Mouse (Mus musculus): ENCODE measurements around the gene Aip. TPM values are rescaled to one million over a fixed set of nuclear protein-coding genes. Genes with fewer than 3 reads are reported as not detected.

The Aip gene
- polyA plus RNA-seq (2016; fragmentation: Nextera tagmentation; extraction: Ambion mirVana) = 85.2 and 90.8 TPM in 2 replicates

- WGBS = 1% methylated on average over 64 of the region's 64 CpGs
- peaks cover 27% of the 10 kb centered on the region for H3K36me3 ChIP-seq
- H3K27ac ChIP-seq = peak within 1 kb of the TSS; percentile 58; the same call in 1 of the 2 replicates
- peak within 1 kb of the TSS; percentile 71 for H3K4me2 ChIP-seq (replicated peaks)
- H3K4me1 ChIP-seq = peaks cover 9% of the 10 kb centered on the region
- H3K27me3 ChIP-seq = no peaks in the 10 kb centered on the region
- peak; percentile 93 for ATAC-seq (ENCODE audit: insufficient number of reproducible peaks, insufficient read depth, low FRiP score, low TSS enrichment)
- no peaks in the 10 kb centered on the region for H3K9me3 ChIP-seq
- peak within 1 kb of the TSS; percentile 73 for H3K9ac ChIP-seq
- H3K4me3 ChIP-seq = peak within 1 kb of the TSS; percentile 83
Measured at GRCm38 (mm10) chr19:4125741-4126696, at the start of gene Aip. Gene Aip (minus strand): TSS chr19:4125858.

- Histone ChIP-seq H3K36me3 (no peaks in the 10 kb centered on the region), H3K9ac (peak overlapping the region; percentile 4; the same call in 1 of the 2 replicates), H3K27me3 (no peaks in the 10 kb centered on the region), H3K9me3 (no peaks in the 10 kb centered on the region), H3K27ac (no peak overlapping the region), H3K4me3 (no peak overlapping the region), H3K4me2 (replicated peaks) (no peak overlapping the region), H3K4me1 (peaks cover 14% of the 10 kb centered on the region; the same call in 1 of the 2 replicates)
- ATAC-seq (ENCODE audit: insufficient number of reproducible peaks, insufficient read depth, low FRiP score, low TSS enrichment) = no peak
- WGBS = 54% methylated on average over 11 of the region's 11 CpGs
Measured at GRCm38 (mm10) chr19:4172925-4173324, 47.3 kb upstream of the Aip start.

GRCm38 (mm10) chr19:4171393-4172290, 46.0 kb upstream of the Aip start:
- Histone ChIP-seq H3K4me2 (replicated peaks) (no peak overlapping the region), H3K27ac (0 out of 2 replicates have a peak overlapping the region, but pooled peaks have one; percentile 4), H3K9me3 (no peaks in the 10 kb centered on the region), H3K9ac (0 out of 2 replicates have a peak overlapping the region, but pooled peaks have one; percentile 9), H3K4me1 (peaks cover 14% of the 10 kb centered on the region; the same call in 1 of the 2 replicates), H3K36me3 (no peaks in the 10 kb centered on the region), H3K27me3 (no peaks in the 10 kb centered on the region), H3K4me3 (no peak overlapping the region)
- WGBS = 58% methylated on average over 13 of the region's 13 CpGs
- ATAC-seq (ENCODE audit: insufficient number of reproducible peaks, insufficient read depth, low FRiP score, low TSS enrichment) = no peak

DNA sequence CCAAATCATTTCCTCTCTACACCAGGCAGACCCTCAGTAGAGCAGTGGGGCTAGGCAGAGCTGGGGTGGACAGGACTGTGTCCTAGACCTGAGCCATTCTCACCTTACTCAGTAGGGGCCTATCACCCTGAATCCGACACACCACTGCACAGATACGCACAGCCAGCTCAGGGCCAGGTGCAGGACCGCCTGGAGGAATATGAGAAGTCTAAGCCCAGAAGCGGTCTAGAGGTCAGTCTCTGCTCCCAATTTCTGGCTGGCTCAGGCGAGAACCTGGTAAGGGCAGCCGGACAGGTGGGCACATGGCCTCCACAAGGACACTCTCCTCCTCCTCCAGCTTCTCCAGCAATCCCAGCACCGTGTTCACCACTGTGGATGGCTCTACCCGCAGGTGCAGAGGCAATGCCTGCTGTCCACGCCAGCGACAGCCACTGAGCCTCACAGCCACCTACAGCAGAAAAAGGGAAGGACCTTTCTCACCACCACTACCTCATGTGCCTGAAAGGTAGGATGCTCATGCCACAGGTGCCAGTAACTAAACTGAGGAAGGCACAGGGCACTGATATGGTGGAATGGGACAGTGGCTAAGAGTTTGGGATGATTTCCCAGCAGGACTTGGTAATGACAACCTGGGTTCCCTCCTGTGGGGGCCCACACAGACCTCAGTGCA, 45.2 kb upstream of the Aip start:
- 86% methylated on average over 10 of the region's 10 CpGs for WGBS
- no peaks in the 10 kb centered on the region for H3K36me3 ChIP-seq
- H3K9ac ChIP-seq = no peak overlapping the region
- H3K4me1 ChIP-seq = peaks cover 14% of the 10 kb centered on the region; the same call in 1 of the 2 replicates
- H3K4me2 ChIP-seq (replicated peaks) = no peak overlapping the region
- no peaks in the 10 kb centered on the region for H3K9me3 ChIP-seq
- H3K27ac ChIP-seq = 0 out of 2 replicates have a peak overlapping the region, but pooled peaks have one; percentile 4
- ATAC-seq (ENCODE audit: insufficient number of reproducible peaks, insufficient read depth, low FRiP score, low TSS enrichment) = no peak
- H3K4me3 ChIP-seq = no peak overlapping the region
- H3K27me3 ChIP-seq = no peaks in the 10 kb centered on the region

DNA sequence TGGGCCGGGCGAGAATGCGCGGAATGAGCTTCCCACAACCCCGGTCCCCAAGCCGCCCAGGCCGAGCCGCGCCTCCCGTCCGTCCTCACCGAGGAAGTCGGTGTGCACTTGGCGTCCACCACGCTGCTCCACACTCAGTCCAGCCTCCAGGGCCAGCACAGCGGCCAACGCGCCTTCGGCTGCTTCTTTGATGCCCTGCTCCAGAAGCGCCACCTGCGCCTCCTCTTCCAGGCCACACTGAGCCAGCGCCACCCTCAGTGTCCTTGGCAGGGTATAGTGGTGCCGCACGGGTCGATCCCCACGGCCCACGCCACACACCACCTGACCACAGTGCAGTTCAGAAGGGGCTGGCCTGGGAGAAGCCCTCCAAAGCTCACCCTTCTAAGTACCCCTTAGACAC, 44.2 kb upstream of the Aip start:
- Histone ChIP-seq H3K9me3 (no peaks in the 10 kb centered on the region), H3K27me3 (no peaks in the 10 kb centered on the region), H3K4me3 (peak overlapping the region; percentile 41), H3K9ac (peak overlapping the region; percentile 73), H3K27ac (peak overlapping the region; percentile 78), H3K4me2 (replicated peaks) (peak overlapping the region; percentile 84), H3K36me3 (no peaks in the 10 kb centered on the region), H3K4me1 (peaks cover 9% of the 10 kb centered on the region; the same call in 1 of the 2 replicates)
- ATAC-seq (ENCODE audit: insufficient number of reproducible peaks, insufficient read depth, low FRiP score, low TSS enrichment) = peak; percentile 53
- WGBS = 9% methylated on average over 27 of the region's 27 CpGs

DNA sequence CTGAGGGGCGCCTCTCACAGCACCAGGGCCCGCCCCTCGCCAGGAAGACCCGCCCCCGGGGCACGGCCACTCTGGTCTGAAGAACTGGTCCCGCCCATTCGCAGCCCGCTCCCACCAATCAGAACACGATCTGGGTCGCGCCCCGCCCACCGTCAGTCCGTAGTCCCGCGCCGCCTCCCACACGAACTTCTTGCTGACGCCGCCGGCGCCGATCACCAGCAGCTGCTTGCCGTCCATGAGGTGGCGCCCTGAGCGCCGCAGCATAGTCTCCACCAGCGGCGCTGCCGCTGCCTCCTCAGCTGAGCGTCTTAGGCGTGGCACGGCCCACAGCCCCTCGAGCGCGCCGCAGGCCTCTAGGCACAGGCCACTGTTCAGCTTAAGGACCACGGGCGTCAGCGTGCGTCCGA, 43.7 kb upstream of the Aip start:
- Histone ChIP-seq H3K4me1 (peaks cover 9% of the 10 kb centered on the region; the same call in 1 of the 2 replicates), H3K4me3 (peak overlapping the region; percentile 41), H3K27ac (peak overlapping the region; percentile 78), H3K27me3 (no peaks in the 10 kb centered on the region), H3K36me3 (no peaks in the 10 kb centered on the region), H3K9me3 (no peaks in the 10 kb centered on the region), H3K9ac (peak overlapping the region; percentile 73), H3K4me2 (replicated peaks) (peak overlapping the region; percentile 84)
- WGBS = under 1% methylated on average over 42 of the region's 43 CpGs
- peak; percentile 91 for ATAC-seq (ENCODE audit: insufficient number of reproducible peaks, insufficient read depth, low FRiP score, low TSS enrichment)

- Histone ChIP-seq H3K27me3 (no peaks in the 10 kb centered on the region), H3K9me3 (no peaks in the 10 kb centered on the region), H3K9ac (no peak overlapping the region), H3K36me3 (peaks cover 2% of the 10 kb centered on the region; the same call in 1 of the 2 replicates), H3K4me1 (peaks cover 17% of the 10 kb centered on the region), H3K4me3 (no peak overlapping the region), H3K4me2 (replicated peaks) (no peak overlapping the region), H3K27ac (no peak overlapping the region)
- ATAC-seq (ENCODE audit: insufficient number of reproducible peaks, insufficient read depth, low FRiP score, low TSS enrichment) = no peak
- WGBS = 81% methylated on average over 9 of the region's 9 CpGs
Measured at GRCm38 (mm10) chr19:4166678-4167476, 41.2 kb upstream of the Aip start.

- Histone ChIP-seq H3K9ac (no peak overlapping the region), H3K9me3 (no peaks in the 10 kb centered on the region), H3K4me1 (peaks cover 9% of the 10 kb centered on the region), H3K4me3 (no peak overlapping the region), H3K4me2 (replicated peaks) (no peak overlapping the region), H3K27ac (no peak overlapping the region), H3K27me3 (no peaks in the 10 kb centered on the region), H3K36me3 (peaks cover 14% of the 10 kb centered on the region)
- 70% methylated on average over 2 of the region's 2 CpGs for WGBS
- no peak for ATAC-seq (ENCODE audit: insufficient number of reproducible peaks, insufficient read depth, low FRiP score, low TSS enrichment)
Measured at GRCm38 (mm10) chr19:4164721-4165120, 39.1 kb upstream of the Aip start.

DNA sequence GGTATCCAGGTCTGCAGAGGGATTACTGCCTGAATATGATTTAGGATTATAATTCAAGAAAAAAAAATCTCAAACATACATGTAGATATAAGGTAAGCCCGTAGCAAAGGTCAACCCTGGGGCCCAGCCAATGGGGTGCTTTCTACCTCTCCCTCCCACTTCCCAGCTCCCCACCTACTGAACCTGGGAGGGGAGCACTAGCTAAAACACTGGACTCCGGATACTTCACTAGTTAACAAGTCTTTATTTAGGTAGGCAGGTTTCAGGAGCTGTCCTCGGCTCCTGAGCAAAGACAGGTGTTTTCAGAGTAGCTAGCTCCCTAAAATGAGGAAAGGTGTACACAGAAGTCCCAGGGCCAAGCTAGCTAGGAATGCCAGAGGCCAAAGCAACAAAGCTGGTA, 38.4 kb upstream of the Aip start:
- Histone ChIP-seq H3K27me3 (no peaks in the 10 kb centered on the region), H3K9me3 (no peaks in the 10 kb centered on the region), H3K4me3 (no peak overlapping the region), H3K9ac (no peak overlapping the region), H3K27ac (no peak overlapping the region), H3K4me1 (peaks cover 8% of the 10 kb centered on the region), H3K4me2 (replicated peaks) (no peak overlapping the region), H3K36me3 (peaks cover 20% of the 10 kb centered on the region)
- 79% methylated on average over 3 of the region's 3 CpGs for WGBS
- no peak for ATAC-seq (ENCODE audit: insufficient number of reproducible peaks, insufficient read depth, low FRiP score, low TSS enrichment)

DNA sequence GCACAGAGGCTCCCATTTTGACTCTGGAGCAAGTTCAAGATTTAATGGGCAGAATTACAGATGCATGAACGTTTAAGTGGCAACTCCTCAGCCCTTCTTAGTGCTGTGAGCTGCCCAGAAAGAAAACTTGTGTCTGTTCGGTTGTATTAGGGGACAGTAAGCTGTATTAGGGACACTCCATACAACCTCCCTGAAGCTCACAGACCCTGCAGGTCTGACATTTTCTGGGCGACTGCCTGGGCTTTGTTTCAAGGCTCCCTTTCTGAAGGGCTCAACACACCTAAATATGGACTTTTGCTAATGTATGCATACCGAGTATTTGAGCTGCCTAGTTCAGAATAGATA, 37.9 kb upstream of the Aip start:
- no peak for ATAC-seq (ENCODE audit: insufficient number of reproducible peaks, insufficient read depth, low FRiP score, low TSS enrichment)
- Histone ChIP-seq H3K9me3 (no peaks in the 10 kb centered on the region), H3K9ac (peak overlapping the region; percentile 76), H3K36me3 (peaks cover 26% of the 10 kb centered on the region), H3K4me2 (replicated peaks) (peak overlapping the region; percentile 85), H3K4me1 (peaks cover 8% of the 10 kb centered on the region), H3K27me3 (no peaks in the 10 kb centered on the region), H3K27ac (peak overlapping the region; percentile 80), H3K4me3 (peak overlapping the region; percentile 71)
- WGBS = 42% methylated on average over 4 of the region's 4 CpGs
